Mouse (Mus musculus) embryo, embryonic 10.5 days (tissue): Measurements from ENCODE around the gene Zbtb6.

Source experiments
- DNase-seq: peaks from one replicate; pipeline ENCODE4 v3.0.0-alpha.2; 2015; ENCODE audit warnings: low spot score

Gene Zbtb6

DNA sequence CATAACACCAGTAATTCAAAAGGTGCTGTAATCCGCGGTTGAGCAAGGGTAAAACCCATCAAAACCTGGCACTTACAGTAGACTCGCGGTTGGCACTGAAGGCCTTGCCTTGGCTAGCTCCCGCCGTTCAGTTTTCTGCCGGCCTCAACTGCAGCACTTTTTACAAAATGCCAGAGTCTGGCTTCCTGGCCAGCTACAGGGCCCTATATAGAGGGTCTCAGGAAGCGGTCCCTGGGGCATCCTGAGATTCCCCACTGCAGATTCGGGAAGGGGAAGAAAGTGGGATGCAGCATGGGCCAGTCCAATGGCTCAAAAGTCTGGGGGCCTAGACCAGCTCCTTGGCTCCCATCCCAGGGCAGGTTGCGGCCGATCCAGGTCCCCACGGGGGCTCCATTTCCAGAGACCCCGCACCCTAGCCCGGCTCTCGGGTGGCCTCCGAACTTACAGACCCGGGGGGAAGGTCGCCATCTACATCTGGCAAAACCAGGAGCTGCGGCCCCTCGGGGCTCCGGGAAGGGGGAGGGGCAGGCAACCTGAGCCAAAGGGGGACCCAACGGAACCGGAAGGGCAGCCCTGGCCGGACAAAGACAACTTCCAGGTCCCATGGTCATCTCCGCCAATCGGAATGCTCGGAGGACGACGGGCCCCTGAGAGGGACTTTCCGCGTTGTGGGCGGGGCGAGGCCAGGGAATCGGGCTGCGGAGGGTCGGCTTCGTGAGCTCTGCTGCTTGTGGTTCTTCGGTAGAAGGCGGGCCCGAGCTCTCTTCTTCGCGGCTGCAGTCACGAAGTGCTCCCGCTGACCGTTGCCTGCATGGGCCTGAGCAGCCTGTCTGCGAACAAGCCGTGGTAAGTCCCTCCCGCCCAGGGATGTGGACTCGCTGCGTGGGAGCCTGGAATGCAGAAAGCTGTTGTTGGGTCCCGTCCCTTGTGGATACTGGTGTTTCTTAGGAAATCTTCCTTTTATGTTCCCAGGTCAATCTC is at the start of gene Zbtb6, which contains the start of the genes Zbtb26 and Rabgap1:
Gene Zbtb6 (minus strand): TSS at position 561 of the 981 bp plus-strand sequence.
Gene Zbtb26 (minus strand): TSS at position 525 of the 981 bp plus-strand sequence.
Gene Rabgap1 (plus strand): TSS at position 669 of the 981 bp plus-strand sequence.
- DNase-seq, result peak; percentile 98

DNA sequence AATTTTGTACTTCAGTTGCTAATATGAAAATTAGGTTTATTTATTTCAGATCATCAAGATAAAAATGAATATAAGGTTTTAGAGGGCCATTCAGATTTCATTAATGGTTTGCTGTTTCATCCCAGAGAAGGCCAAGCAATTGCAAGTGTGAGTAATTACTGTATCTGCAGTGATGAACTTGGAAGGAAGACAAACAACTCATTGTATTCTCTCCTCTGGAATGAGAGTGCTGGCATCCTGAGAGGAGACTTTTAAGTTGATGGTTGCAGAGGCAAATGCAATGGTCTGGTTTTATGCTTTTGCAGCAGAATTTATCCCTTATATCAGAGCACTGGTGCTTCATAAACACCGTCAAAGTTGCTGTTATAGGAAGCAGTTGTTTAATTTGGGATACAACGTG is 46.0 kb upstream of the Zbtb6 start:
- DNase-seq, result no peak

DNA sequence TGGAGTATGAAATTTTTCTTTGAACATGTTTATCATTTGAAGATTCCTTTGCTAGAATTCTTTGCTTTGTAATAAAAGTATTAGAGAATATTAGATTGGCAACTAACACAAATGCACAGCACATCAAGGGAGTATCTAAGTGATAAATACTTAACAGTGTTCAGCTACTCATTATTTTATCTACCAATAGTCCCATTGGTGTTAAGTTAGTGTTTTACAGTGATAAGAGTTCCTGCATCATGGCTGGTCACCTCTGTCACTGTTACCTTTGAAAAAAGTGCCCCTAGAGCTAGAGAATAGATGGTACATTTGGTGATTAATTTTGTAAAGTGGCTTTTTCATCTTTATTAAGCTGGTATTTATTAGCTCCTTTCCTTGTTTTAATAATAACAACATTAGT is 43.4 kb upstream of the Zbtb6 start:
- DNase-seq, result no peak

DNA sequence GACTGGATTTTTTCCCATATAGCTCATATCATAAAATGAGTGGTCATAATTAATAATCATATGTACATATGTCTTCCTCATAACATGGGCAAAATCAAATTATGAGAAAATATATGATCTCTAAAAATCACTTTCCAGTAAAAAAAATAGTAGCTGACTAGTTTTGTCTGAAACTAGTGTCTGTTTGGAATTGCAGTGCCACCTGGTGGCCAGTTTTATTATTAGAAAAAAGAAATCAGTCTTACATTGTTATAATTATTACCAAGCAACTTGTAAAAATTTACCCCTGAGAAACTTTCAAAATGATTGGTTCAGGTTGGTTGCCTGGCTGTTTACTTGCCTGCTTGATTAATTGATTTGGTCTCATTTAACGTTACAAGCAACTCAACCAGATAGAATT is 42.4 kb upstream of the Zbtb6 start:
- peak; percentile 74 for DNase-seq

DNA sequence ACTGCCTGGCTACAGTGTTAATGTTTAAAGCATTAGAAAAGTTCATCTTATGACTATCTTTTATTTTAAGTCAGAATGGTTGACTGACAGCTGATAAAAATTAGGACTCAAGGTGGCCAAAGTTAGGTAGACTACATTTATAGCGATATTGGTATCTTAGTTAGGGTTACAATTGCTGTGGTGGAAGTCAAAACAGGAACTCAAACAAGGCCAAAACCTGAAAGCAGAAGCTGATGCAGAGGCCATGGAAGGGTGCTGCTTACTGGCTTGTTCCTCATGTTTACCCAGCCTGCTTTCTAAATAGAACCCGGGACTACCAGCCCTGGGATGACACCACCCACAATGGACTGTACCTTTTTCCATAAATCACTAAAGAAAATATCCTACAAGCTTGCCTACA is 41.2 kb upstream of the Zbtb6 start:
- no peak for DNase-seq

DNA sequence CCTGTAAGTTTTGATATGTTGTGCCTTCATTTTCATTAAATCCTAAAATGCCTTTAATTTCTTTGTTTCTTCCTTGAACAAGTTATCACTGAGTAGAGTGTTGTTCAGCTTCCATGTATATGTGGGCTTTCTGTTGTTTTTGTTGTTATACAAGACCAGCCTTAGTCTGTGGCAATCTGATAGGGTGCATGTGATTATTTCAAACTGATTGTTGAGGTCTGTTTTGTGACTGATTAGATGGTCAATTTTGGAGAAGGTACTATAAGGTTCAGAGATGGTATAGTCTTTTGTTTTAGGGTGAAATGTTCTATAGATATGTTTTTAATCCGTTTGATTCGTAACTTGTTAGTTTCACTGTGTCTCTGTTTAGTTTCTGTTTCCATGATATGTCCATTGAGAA is 37.1 kb upstream of the Zbtb6 start:
- DNase-seq, result no peak

DNA sequence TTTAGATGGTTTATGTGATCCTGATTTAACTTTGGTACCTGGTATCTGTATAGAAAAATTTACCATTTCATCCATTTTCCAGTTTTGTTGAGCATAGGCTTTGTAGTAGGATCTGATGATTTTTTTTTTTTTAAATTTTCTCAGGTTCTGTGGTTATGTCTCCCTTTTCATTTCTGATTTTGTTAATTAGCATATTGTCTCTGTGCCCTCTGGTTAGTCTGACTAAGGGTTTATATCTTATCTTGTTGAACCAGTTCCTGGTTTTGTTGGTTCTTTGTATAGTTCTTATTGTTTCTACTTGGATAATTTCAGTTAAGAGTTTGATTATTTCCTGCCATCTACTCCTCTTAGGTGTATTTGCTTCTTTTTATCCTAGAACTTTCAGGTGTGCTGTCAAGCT is 36.6 kb upstream of the Zbtb6 start:
- no peak for DNase-seq

DNA sequence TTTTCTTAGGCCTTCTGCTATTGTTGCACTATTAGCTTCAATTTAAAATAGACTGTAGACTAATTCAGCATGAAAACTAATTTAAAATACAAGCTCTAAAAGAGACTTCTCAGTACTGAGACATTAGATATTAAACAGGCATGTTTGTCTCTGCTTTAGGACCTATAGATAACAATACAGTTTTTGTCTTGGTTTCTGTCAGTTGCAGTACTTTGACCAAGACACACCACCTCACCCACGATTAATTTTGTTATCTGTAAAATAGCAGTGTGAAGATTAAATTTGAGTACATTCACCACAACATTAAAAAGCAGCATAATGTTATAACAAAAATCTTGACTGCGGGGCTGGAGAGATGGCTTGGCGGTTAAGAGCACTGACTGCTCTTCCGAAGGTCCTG is 23.3 kb upstream of the Zbtb6 start:
- DNase-seq, result no peak

DNA sequence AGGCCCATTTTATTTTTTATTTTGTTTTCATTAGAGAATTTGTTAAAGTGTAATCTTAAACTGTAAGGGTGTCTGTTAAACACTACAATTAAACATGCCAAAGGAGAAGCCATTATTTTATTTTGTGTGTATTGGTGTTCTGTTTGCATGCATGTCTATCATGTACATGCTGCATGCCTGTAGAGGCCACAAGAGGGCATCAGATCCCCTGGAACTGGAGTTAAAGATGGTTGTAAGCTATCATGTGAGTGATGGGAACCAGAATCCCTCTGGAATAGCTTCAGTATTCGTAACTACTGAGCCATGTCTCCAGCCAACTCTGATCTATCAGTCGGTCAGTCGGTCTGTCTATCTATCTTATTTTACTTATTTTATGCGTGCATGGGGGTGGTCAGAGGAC is 17.7 kb upstream of the Zbtb6 start:
- DNase-seq, result no peak

DNA sequence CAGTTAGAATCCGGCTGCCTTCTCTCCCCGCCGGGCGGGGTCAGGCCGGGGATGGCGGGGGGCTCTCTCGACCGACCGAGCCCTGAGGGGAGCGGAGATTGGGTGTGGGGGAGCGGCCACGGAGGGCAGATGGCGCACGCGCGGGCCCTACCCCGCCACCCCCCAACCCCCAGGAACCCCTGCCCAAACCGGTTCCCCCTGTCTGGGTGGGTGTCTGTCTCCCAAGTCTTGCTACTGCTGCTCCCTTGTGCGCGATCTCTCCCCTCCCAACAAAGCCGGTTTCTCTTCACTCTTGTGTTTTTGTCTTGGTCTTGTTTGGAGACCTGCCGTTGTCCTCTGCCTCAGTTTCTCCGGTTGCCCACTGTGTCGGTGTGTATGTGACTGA is 9.4 kb upstream of the Zbtb6 start:
- DNase-seq, result peak; percentile 55

DNA sequence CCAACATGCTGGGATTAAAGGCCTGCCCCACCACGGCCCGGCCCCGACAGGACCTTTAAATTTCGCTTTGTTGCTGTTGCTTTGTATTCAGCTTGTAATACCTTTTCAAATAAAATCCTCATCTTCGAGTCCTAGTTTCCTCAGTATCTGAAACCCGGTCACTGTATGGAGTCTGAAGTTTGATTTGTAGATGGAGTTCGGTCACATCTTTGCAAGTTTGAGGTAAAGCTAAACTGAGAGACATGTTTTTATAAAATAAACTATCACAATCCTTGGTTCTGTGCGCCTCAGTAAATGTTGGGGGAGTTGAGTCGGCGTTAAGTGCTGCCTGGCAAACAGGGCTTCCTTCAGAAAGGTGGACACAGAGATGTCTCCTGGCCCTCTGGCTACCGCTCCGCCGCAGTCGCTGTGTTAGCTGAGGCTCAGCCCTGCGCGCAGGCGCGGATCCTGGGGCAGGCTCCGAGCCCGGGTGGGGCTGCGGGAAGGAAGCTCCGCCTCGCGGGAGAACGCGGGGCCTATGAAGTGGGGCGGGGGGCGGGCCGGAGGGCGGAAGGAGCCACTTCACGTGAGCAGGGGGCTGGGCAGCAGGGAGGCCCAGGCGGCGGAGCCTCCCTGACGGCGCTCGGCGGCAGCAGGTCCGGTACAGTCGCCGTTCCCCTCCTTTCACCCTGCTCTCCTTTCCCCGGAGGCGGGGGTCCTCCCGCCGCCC is 8.8 kb upstream of the Zbtb6 start:
- DNase-seq, result peak; percentile 96

DNA sequence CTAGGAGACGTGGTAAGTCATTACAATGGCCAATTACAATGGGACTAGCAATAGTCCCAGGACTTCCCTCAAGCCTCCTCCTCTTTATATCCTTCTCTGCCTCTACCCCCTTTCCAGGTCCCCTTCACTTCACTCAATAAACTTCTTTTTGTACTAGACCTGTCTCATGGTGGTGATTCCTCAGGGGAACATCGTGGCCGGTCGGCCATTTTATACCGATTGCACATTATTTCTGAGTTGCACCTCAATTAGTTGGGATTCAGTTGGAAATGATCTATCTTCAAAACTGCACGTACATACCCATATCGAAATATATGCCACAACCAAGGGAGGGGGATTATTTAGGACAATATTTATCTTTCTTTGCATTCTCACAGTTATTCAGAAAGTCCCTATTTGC is 11.4 kb downstream of the Zbtb6 start:
- DNase-seq, result peak; percentile 53

DNA sequence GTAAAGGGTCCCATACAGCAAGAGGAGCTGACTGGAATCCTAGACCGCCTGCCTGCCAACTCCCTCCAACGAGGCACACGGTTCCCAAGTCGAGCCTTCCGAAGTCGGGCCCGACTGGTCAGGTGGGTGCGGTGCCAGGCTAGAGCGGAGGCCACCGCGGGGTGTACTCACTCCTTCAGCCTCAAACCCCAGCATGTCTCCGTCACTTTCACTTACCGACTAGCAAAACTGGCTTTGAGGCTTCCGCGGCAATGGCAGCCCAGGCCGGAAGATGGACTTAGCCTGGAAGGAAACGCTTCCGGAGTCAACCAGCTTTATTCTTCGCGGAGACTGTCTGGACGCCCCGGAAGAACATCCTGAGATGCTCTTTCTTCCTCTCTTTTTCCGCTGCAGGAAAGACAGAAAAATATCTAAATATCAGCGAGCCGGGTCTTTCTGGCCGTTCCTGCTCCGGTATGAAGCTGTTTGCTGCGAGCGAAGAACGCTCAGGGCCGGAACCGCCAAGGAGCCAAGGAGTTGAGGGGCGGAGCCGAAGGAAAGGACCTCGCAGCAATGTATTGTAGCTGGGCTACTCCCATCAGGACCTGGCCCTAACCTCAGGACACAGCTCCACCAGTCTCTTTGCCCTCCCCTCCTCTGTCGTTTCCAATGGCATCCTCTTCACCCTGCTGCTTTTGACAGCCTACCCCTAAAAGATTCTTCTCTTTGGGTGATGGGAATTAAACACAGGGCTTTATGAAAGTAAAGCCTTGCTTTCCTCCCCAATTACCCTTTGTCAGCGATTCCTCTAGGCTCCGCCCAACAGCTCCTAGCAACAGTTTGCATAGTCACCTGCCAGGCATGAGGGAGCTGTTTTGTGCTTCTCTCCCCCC is 12.1 kb downstream of the Zbtb6 start:
- peak; percentile 95 for DNase-seq

DNA sequence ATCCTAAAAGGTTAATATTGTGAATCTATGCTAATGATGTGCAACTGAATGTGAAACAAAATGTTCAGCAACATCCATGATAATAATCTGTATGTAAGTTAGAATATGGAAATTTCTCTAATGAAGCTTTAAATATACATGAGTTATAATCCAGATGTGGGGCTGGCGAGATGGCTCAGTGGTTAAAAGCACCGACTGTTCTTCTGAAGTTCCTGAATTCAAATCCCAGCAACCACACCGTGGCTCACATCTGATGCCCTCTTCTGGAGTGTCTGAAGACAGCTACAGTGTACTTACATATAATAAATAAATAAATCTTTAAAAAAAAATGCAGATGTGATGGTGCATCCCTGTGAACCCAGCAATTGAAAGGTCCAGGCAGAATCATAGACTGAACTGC is 19.3 kb downstream of the Zbtb6 start:
- DNase-seq, result no peak

DNA sequence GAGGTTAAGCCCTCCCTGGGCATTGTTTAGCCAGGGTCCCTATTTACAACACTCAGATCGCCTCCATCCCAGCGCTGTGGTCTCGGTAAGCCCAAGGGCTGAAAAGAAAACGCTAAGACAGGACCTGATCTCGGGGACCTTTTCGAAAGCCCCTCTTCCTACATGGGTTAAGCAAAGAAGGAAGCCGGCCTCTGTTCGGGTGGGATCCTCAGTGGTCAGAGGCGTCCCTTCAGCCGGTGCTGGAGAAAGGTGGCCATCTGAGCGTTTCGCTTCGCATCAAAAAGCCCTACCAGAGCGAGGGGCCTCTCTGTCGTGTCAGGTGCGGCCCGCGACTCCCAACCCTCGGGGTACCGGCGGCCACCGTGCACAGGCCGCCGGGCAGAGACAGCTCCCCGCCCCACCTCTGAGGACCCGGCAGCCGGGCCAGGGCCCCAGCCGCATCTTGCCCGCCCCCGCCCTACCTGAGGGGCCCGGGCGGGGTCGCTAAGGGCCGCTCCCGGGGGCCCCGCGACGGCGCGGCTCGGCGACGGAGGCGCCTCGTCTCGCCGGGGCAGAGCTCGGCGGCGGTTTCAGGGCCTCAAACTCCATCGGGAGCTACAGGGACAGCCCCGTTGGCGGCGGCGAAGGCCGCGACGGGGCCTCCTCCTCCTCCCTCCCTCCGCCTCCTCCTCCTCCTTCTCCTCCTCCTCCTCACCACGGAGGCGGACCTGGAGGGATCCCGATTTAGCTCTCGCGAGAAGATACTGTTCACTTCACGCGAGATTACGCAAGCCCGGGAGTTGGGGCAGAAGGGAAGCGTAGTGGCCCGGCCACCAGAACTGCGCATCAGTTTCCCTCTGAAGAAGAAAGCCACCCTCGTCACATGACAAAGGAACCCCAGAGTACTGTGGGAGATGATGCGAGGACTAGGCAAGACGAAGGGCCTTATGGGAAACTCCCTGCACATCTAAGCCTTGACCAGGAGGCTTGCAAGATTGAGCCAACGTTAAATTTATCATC is 20.4 kb downstream of the Zbtb6 start, which contains the start of gene Rc3h2:
Gene Rc3h2 (minus strand): TSS at position 598 of the 999 bp plus-strand sequence.
- DNase-seq, result peak; percentile 97

DNA sequence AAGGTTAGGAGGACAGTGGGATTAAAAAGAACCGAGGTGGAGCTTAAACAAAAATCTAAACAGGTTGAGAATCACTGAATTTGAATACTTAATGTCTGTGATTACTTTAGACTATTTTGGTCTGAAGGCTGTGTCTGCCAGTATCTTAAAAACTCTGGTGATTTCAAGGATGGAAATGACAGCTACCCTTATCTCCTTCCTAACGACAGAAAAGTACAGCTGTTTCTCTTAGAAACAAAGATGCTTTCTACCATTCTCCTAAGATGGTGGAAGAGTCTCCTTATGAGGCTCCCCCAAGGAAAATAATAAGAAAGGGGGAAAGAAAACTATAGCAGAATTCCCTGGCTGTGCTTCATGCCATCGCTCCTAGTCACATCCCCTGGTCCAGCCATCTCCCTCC is 21.1 kb downstream of the Zbtb6 start:
- DNase-seq, result no peak

DNA sequence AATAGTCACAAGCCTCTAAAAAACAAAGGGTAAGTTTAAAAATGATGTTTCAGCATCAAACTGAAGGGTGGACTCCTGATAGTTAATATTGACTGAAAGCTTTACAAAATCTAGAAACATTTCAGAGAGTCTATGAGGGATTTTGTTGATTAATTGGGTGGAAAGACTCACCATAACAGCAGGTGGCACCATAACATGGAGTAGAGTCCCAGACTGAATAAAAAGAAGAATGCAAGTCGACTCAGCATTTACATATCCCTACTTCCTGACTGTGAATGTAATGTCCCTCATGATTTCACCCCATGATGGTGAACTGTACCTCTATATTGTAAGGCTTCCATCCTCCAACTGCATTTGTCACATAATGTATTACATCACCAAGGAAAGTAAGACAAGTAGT is 47.4 kb downstream of the Zbtb6 start:
- DNase-seq, result no peak

DNA sequence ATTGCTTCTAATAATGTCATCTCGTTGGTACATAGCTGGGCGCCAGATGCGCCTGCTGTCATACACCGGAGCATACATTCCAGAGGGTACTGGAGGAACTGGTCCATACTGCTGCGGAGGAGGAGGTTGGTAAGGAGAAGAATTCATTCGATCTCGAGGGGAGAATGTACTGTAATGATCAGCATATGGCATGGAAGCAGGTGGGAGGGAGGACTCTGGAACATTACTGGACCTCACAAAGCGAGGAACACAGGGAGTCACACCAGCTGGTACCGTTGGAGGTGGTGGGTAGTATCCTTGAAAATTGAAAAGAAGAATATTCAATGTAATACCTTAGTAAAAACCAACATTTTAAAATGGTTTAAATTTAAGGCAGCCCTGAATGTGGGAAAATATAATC is 60.0 kb downstream of the Zbtb6 start:
- no peak for DNase-seq

DNA sequence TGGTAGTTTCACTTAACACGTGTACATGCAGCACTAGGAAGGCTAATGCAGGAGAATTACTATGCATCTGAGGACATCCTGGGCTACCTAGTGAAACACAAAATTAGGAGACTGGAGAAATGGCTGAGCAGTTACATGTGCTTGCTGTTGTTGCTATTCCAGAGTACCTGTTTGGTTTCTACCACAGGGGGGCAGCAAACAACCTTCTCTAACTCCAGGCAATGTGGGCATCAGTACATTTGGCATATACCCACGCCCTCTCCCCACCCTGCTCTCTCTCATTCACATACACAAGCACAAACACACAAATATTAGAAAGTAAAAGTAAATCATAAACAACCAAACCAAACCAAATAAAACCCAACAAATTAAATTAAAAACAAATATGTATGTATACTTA is 62.8 kb downstream of the Zbtb6 start:
- peak; percentile 74 for DNase-seq

DNA sequence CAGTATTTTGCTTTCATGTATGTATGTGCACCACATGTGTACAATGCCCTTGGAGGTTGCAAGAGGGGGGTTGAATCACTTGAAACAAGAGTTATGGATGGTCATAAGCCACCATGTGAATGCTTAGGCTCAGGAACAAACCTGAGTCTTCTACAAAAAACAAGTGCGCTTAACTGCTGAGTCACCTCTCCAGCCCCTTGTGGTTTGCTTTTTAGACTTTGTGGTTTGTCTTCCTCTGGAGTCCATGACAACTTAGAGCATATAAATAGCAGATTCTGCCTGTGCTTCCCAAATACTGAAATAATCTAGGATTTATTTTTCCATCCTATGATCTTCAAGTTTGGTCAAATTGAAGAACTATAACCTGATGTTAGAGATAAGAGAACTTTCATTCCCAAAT is 67.0 kb downstream of the Zbtb6 start:
- DNase-seq, result no peak
